Mouse (Mus musculus): ENCODE results near the gene Ezh1.

Ezh1 gene

DNA sequence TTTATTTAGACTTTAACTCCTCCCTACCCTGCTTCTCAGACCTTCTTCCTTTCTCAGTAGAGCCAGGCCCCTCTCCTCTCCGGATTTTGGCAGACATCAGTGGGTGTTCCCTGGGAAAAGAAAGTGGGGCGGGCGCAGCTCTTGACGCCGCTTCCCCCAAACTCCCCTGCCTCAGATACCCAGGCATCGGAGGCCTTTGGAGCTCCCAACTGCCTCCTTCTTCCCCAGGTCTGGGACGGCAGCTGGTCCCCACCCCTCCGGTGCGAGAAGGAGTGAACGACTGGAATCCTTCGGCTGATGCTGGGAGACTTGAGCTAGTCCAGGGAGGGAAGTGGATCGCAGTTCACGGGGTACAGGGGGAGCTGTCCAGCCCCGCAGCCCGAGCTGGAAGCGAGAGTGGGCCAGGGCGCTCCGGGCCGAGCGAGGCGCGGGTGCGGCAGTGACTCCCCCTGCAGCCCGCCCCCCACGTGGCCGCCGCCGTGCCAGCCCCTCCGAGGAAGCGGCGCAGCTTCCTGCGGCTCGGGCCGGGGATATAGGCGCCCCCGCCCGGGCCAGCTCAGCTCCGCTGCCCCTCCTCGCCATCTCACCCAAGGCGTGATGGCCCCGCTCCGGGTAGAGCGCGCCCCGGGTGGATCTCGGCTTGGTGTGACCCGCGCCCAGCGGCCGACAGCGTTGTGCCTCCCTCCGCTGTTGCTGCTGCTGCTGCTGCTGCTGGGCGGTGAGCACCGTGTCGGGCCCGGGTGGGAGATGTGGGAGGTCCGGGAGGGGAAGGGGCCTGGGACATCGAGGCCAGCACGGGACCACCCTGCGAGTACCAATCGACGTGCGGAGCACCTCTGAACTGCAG is 19.8 kb upstream of the Ezh1 start, which contains the start of gene Ramp2:
Gene Ramp2 (plus strand): TSS at position 174 of the 847 bp plus-strand sequence.
- DNase-seq = peak; percentile 65

DNA sequence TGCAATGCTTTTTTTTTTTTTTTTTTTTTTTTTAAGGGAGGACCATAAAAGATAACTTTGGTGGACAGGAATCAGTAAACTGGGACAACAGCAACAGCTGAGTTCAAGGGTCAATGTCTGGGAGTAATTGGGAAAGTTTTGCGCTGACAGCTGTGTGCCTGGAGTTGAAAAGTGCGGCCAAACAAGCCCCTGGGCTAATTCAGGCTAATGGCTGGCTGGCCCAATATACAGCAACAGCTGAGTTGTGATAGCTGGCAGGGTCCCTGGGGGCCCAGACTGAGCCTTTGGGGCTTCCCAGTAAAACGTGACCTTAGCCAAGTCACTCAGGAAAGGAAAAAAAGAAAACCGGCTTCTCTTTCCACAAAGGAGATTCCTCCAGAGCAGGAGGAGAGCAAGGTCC is 18.8 kb upstream of the Ezh1 start:
- no peak for DNase-seq

DNA sequence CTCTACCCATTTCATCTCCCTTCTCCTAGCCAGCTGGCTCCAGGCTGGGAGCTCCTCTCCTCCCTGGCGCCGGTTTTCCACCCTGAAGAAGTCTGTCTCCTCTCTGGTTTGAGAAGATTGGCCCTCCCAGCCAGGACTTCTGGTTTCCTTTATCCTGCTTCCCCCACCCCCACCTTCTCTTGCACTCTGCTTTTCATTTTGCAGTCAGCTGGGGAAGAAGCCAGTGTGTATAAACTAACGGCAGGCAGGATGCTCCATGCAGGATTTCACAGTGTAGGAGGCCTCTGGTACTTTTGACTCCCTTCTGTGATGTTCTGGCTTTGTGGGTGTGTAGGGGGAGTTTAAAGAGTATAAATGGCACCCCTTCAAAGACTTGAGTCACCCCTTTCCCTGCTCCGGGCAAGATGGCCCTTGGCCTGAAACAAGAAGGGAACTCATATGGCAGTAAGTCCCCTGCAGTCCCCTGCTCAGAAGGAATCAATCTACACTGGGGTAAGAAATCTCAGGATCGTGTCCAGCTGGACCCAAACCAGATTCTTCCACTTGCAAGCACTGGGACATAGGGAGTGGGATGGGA is 11.9 kb upstream of the Ezh1 start:
- DNase-seq = no peak

- no peak for DNase-seq
Measured at GRCm38 (mm10) chr11:101236782-101237181, 10.5 kb upstream of the Ezh1 start.

DNA sequence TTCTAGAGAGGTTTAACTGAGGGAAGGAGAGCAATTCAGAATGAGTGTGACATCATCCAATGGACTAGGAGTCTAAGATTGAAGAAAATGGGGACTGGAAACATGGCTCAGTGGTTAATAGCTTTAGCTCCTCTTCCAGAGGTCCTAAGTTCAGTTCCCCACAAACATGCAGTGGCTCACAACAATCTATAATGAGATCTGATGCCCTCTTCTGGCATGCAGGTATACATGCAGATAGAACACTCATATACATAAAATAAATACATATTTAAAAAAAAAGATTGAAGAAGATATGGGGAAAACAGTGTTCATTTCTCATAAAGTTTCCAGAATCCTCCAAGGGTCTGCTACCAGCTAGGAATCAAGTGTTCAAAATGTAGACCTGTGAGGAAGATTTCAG is 9.2 kb upstream of the Ezh1 start:
- DNase-seq = no peak

DNA sequence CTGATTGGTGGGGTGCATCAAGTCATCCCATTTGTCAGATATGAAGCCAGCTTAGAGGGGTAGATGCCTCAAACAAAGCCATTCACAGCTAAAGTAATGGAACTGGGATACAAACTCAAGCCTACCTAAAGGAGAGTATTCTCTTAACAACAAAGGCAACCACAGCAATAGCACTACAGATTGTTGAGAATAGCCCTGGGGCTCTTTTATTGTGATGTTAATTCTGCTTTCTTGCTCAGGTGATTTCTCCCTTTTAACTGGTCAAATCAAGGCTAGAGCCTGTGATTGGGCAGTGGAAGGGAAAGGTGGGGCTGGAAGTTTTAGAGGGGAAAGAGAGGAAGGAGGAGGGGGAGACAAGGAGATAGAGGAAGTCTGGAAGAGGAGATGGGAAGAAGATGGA is 7.9 kb upstream of the Ezh1 start:
- DNase-seq = no peak

DNA sequence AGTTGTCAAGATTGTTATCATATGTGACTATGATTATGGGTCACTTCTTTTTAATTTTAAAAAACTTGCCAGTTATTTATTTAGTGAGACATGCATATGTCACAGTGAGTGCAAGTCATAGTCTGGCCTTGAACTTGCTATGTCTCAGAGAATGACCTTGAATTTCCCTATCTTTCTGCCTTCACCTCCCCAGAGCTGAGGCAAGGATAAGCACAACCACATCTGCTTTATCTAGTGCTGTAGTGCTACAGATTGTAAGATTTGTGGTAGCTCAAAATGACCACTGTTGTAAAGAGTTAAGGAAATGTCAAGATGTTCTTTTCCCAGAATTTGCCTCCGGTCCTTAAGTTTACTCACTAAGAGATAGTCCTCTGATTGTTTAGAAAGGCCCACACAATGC is 7.0 kb upstream of the Ezh1 start:
- no peak for DNase-seq

- no peak for DNase-seq
Measured at GRCm38 (mm10) chr11:101232010-101232839, 6.0 kb upstream of the Ezh1 start.

- DNase-seq = peak; percentile 40
Measured at GRCm38 (mm10) chr11:101230991-101231871, 5.0 kb upstream of the Ezh1 start.

GRCm38 (mm10) chr11:101230526-101230925 is 4.3 kb upstream of the Ezh1 start:
- DNase-seq = no peak

GRCm38 (mm10) chr11:101230061-101230511 is 3.8 kb upstream of the Ezh1 start:
- DNase-seq = no peak

GRCm38 (mm10) chr11:101229361-101229900 is 3.2 kb upstream of the Ezh1 start:
- no peak for DNase-seq

- no peak for DNase-seq
Measured at GRCm38 (mm10) chr11:101225331-101226064, 765 bp downstream of the Ezh1 start.

GRCm38 (mm10) chr11:101224337-101224736 is 1.9 kb downstream of the Ezh1 start:
- DNase-seq = no peak

DNA sequence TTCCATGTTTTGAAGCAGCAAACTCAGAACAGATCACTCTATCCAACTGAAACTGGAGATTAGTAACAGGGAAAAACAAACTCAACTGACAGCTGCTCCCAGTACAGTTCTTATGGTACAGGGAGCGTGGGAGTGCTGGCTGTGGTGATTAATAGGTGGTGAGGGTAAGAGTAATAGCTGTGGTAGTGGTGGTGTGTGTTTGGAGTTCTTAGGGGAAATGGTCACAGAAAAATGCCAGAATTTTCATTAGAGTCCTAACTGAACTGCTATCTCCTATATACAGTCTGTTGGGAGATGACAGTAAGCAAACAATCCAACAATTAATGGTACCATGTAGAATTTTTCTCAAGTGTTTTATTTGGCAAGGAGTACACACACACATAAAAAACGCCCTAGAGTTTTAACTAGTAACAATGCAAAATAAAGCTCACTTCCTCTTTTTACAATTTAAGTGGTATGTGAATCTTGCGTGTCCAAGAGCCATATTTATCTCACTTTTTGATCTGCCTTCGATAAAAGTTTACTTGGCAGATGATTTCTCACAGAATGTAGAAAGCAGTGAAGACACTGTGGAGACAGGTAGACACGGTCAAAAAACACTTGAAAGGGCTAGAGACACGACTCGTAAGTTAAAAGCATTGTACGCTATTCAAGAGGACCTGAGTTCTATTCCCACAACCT is 4.8 kb downstream of the Ezh1 start:
- no peak for DNase-seq

DNA sequence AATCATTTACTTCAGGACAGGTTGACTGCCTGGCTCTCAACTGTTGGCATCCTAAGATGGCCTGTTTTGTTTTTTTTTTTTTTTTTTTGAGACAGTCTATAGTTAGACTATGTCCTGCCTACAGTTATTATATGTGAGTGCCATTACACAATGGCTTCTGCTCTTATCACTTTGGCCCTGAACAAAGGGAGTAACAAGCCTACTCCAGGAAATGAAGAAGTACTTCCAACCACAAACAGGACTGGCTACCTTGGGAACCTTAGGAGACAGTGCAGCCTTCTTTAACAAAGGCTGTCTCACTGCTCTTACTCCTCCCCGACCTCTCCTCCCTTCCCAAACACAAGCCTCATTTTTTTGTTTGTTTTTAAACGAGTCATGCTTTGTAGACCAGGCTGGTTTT is 5.4 kb downstream of the Ezh1 start:
- DNase-seq = no peak

DNA sequence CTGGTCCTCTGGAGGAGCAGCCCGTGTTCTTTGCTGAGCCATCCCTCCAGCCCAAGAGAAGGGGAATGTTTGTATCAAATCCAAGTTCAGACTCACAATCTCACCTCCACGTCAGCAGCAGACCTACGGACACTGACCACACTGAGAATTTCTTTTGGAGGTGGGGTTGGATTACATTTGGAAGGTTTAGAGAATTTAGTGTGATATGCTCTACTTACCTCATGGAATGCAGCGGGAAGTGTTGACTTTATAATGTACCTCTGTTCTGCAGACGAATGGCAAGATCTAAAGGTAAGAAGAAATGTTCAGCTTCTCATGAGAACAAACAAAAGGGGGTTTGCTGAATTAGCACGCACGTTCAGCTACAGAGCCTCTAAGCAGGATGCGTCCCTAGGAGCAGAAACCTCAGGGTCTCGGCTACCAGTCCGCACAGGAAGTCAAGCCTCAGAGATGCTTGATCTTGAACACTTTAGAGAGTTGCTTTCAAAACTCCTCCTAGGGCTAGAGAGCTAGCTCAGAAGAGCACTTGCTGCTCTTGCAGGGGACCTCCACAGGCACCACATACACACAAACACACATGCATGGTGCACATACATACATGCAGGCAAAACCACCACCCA is 7.7 kb downstream of the Ezh1 start:
- no peak for DNase-seq

DNA sequence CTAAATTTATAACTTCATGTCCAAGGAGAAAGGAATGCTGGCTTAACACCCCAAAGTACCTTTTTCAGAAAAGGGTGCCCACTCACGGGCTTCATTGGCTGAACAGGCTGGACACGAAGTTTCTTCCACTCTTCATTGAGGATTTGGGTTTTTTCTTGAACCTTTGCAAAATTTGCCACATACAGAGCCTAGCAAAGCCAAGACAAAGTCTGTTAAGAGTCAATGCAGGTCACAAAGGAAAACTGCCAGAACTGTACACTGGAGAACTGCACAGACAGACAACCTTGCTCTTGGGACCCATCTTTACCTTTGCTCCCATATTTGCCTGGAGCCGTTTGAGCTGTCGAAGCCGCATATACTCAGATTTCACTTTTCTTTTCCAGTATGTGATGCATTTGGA is 9.3 kb downstream of the Ezh1 start:
- DNase-seq = no peak

DNA sequence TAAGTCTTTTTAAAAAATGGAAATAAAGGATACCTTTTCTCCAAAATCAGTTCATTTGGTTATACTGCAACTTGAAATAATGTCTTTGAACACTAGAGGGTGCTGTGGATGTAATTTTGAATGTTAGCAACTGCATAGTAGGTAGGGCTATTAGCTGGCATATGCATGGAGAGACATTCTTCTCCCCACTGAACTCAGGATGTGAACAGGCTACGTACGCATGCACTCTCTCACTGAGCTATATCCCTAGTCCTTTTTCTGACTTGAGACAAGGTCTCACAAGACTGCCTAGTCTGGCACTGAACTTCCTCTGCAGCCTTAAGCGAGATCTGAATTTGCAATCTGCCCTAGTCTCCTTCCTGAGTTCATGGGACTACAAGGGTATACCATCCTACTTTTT is 14.3 kb downstream of the Ezh1 start:
- DNase-seq = peak; percentile 85

GRCm38 (mm10) chr11:101200986-101201385 is 25.3 kb downstream of the Ezh1 start:
- peak; percentile 72 for DNase-seq

Measured in retina, postnatal 1 day (tissue).